Mouse (Mus musculus) lung, postnatal 0 days (tissue): Measurements from ENCODE around the gene Rad51b.

Source experiments
- CTCF ChIP-seq: IDR thresholded peaks from 2 replicates; pipeline ENCODE4 v1.5.1; 2016; ENCODE audit warnings: antibody characterized with exemption, mild to moderate bottlenecking
- EP300 ChIP-seq: IDR thresholded peaks from 2 replicates; pipeline ENCODE4 v1.6.1; 2016; ENCODE audit warnings: antibody characterized with exemption, mild to moderate bottlenecking, control low read depth

- no peak for TF ChIP-seq CTCF
- no peak for TF ChIP-seq EP300
Observed at GRCm38 (mm10) chr12:79796823-79797821, 500.0 kb downstream of the Rad51b start.
